Mouse (Mus musculus) gastrocnemius, adult 18-20 months (tissue): ENCODE results near the gene Rasal2. TPM values are rescaled to one million over a fixed set of nuclear protein-coding genes. Genes with fewer than 3 reads are reported as not detected.
A peak's percentile ranks its signal among the peaks of the same experiment; 100 is the strongest.

ENCODE experiments used
- DNase-seq: peaks from one replicate; pipeline ENCODE4 v3.0.0; 2021; ENCODE audit warnings: low spot score
- long read RNA-seq, 2 experiments: library from polyadenylated mRNA; stranded (forward); transcript quantifications; one replicate each; pipeline ENCODE4 v2.0.0; 2021
- total RNA-seq, 2 experiments: library from RNA; stranded (reverse); gene quantifications; 2 replicates each; pipeline ENCODE4 v1.2.3; 2021

Rasal2 gene
- 1 to 10 TPM; 5.6 to 6.5 TPM for total RNA-seq
- long read RNA-seq, experiment 1, partial matches to known transcripts = 2 of 2 reads
- long read RNA-seq, experiment 1, other reads (novel, unspliced or antisense) = 0 of 2 reads
- long read RNA-seq, experiment 2, partial matches to known transcripts = 0 of 2 reads
- long read RNA-seq, experiment 2, other reads (novel, unspliced or antisense) = 2 of 2 reads

DNA sequence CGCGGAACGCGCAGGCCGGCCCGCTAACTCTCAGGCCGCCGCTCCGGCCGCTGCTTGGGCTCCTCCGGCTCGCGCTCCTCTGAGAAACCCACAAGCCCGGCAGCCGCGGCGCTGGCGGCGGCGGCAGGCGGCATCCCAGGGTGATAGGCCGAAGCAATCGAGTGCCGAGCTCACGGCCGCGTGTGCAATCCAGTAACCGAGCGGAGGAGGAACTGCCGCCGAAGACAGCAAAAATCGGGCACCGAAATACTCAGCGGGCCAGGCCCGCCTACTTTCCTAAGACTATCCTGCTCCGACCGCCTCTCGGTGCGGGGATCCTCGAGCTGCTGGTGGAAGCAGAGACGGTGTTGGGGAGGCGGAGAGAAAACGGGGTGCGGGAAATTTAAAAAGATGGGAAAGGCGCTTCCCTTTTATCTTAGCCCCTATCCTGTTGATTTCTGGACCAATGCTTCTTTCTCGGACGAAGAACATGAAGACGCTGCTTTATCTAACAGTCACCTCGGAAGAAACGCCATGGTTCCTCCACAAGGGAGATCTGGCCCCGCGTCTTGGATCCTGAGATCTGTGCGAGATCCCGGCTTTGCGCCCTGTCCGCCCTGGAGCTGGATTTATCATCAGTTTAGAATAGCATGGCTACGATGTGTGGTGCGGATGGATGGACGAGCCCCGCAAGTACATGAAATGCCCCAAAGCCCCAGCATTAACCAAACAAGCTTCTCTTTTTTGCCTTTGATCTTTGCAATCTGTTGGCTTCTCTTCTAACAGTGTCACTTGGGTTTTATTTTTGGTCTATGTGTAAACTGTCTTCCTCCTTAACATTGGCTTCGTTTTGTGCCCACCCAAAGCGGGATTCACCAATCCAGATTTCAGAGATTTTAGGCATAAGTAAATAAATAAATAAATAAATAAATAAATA, at the start of gene Rasal2:
Gene Rasal2, minus strand, starts transcription at position 142 of the 916 bp plus-strand sequence.
- peak; percentile 95 for DNase-seq

DNA sequence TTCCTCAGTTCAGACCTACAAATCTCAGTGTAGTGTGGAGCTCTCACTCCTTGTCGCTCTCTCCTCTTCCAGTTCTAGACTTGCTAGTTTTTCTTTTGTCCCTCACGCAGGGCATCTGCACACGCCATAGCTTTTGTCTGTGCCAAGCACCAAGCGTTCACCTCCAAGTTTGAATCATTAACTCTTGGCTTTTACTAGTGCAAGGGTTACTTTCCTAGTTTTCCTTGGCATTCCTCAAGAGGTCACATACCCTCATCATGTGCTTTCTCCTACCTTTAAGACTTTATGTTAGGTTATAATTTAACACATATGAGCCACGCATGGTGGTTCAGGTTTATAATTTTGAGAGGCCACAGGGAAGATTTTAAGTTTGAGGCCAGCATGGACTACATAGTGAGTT, 48.9 kb upstream of the Rasal2 start:
- no peak for DNase-seq

DNA sequence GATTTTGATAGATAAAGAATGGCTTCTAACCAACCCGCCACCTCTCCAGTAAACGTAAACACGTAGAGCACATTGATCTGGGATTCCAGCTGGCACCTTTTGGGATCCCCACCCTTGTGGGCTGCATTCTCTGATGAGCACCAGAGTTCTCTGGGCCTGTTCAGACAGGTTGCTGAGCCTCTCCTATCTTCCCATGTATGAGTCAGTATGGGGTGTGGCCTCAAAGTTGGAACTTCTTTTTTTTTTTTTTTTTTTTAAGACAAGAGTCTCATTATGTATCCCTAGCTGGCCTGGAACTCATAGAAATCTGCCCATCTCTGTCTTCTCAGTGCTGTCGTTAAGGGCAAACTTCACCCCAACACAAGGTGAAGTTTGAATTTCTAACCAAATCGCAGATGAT, 47.5 kb upstream of the Rasal2 start:
- DNase-seq = no peak

DNA sequence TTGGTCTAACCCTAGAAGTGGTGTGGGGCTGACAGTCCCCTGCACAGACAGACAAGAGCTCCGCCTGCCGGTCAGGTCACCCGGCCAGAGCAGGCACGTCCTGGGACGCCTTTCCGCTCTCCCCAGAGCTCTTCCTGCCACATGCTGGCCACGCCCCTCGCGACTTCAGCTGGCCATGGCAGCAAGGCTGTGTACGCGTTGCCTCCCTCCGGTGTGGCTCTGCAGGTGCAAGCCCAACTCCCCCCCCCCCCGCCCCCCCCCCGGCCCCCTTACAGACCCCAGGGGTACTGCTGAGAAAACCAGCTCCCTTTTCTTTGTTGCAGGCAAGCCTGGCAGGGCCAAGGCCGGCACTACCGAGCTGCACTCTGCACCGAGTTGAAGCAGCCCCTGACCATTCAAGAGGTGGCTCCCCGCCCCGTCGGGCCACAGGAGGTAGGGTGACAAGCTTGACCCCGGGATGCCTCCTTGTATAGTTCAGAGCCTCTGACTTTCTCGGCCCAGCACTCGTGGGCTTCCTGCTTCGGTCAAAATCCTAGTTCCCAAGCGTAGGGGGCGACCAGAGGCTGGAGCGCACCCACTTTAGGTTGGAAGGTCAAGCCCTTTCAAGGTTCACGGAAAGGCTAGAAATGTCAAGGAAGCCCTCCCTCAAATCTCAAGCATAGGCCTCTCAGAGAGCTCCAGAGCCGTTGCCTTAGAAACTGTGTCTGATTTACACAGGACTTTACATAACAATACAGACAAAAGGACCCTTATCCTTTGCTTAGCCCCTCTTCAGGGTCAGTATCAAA, 46.2 kb upstream of the Rasal2 start, which contains the start of gene Cryzl2:
Gene Cryzl2, plus strand, starts transcription at position 157 of the 788 bp plus-strand sequence.
- DNase-seq = peak; percentile 70

DNA sequence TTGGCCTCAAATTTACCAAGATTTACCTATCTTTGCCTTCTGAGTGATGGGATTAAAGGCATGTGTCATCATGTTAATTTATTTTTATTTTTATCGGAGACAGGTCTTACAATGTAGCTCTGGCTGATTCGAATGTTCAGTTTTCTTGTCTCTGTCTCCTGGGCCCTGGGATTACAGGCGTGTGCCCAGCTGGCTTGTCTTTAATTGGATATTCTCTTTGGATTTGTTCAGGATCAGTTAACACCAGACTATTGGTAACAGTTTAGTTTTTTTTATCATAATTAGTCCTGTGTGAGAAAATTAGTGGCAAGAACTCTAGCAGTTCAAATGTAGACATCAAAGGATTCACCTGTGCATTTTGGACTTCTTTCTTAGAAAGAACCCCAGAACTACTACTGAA, 45.4 kb upstream of the Rasal2 start:
- DNase-seq = no peak

DNA sequence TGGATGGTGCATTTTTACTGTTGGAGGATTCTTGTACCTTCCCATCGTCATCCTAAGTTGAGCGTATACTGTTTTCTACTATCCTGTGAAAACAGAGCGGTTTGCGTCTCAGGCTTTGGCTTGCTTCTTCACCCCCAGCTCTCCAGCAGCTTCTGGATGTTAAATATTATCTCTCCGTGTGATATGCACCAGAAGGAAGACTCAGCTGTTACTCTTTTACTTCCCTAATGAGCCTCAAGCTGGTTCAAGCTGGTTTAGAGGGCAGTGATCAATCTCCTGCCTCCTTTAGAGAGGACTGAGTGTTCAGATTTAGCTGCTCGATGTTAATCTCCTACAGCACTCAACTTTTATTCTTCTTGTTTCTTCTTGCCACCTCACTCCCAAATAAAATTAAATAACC, 42.5 kb upstream of the Rasal2 start:
- no peak for DNase-seq

DNA sequence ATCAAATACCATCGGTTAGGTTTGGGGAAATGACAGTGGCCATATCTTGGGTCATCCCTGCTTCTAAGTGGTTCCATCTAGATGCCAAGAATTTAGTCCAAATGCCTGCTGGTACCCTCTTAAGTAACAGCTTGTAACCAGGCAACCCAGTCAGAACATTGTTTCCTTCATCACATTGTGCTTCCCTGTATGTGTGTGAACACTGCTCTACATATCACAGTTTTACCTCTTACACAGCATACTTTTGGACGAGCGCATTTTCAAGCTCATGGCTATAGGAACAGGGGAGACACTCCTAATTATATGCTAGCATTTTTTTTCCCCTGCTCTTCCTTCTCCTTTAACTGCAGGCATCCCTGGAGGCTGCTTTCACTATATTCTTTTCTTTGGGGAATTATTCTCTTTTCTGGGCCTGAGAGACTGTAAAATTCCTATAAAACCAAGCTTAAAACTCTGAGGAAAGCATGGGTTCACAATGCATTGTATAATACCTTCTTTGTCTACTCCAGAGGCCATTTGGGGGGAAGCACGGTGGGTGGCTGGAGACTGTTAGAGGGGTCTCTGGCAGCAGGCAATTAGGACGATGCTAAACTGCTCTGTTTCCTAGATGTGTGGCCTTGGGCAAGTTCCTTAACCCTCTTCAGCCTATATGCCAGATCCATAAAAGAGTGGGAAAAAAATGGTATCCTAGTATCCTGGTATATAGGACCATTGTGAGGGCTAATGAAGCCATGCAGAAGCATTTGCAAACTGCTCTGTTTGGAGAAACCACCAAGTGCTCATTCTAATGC, 40.6 kb upstream of the Rasal2 start:
- DNase-seq = no peak

DNA sequence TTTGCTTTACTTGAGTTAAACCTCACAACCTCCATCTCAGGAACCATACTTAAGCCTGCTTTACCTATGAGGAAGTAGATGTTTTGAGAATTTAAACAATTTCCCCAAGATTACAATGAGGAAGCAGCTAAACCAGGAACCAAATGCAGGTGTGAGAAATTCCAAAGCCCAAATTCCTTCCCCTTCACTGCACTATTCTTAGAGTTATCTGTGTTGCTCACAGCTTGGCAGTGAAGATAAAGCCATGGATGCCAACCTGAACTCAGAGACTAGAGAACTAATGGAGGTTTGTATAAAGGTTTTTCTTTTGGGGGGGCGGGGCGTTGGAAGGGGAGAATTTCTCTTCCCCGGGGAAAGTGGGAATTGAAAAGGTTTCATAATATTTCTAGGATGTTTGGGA, 39.9 kb upstream of the Rasal2 start:
- DNase-seq = no peak

DNA sequence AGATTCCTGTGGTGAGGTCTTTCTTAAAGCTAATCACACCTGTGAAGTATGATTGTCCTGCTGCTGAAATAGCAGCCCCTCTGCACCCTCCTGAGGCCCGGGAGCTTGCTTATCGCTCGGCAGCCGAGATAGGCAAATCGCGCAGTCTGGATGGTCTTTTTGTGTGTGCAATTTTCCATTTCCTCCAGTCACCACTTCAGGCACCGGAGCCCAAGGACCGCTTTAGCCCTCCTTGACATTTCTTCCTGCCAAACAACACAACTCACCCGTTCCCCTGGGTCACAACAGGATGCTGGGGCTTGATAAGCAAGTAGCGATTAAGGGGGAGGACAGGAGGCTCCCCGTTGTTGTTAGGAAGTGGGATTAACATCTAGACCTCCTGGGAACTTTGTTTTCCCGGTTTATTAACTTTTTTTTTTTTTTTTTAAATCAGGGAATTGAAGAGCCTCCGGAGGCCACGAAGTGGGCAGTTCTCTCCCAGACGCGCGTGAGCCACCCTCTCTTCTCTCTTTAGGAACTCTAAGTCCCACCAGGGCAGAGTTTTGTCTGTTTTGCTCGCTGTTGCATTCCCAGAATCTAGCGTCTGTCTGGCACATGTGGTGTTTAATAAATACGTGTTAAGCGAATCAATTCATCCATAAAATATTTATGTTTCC, 37.7 kb upstream of the Rasal2 start:
- peak; percentile 29 for DNase-seq

DNA sequence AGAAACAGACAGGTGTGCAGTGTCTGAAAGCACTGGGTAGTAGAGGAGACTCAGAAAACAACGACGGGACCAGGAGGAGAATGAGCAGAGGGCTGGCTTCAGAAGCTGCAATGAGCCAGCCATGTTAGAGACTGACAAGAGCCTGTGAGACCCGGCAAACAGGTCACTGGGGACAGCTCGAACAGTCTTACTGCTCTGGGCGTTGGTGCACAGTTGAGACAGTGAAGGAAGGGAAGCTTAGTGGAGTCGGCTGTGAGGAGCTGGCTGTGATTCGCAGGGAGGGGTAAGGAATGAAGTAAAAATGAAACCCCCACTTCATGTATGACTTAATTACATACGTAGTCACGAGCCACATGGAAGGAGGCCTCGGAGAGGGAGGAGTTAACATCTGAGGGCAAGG, 37.1 kb upstream of the Rasal2 start:
- peak; percentile 17 for DNase-seq

DNA sequence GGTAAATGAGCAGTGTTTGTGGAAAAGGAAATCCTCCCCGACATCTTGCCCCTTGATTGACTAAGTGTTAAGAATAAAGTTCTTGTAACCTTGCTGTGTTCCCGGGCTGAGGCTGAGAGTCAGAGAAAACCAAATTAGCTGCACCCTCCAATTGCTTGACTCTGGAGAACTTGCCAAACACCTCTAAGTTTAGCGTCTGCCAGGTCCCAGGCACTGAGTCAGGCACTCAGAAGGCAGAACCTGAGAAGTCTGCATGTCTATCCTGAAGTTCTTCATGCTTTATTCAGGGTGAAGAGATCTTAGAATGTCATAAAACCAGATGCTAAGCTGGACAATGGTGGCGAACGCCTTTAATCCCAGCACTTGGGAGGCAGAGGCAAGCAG, 36.4 kb upstream of the Rasal2 start:
- DNase-seq = peak; percentile 44

DNA sequence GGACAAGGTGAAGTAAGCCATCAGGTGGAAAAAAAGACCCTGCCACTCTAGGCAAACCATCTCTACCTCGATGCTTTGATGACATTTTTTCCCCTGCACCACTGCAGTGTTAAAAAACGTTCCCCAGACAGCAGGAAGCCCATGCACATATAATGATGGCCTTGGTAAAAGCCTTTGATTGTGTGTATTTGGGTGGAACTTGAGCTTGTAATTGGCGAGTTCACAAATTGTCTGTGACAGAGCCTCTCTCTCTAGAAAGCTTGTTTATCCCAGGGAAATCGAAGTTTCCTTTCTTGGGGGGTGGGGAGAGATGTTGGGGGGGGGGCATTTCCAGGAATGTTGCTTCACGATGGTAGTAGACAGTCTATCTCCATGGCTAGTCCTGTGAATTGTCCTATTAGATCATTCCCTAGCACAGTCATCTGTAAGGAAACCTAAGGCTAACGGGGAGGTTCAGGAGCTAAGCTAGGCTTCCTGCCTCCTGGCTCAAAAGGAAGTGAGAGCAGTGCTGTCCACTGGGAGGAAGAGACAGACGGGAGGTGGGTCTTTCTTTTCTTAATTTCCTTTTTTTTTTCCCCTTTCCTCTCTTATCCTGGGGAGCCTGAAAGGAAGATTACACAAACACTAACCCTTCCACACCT, 35.9 kb upstream of the Rasal2 start:
- DNase-seq = no peak

DNA sequence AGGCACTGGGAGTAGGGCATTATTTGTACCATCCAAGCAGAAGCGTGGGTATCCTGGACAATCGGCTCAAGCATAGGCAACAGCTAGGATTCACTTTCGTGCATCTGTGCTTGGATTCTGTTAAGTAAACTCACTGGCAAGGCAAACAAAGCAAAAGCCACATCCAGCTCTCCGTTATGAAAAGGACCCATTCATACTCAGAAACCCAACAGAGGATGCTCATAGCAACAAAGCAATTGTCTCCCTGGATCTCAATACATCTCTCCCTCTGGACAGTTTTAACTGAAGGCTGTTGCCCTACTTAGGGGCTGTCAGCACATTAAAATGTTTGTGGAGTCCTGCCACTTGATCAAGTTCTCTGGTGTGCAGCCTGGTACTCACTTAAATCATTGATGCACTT, 34.7 kb upstream of the Rasal2 start:
- DNase-seq = no peak

DNA sequence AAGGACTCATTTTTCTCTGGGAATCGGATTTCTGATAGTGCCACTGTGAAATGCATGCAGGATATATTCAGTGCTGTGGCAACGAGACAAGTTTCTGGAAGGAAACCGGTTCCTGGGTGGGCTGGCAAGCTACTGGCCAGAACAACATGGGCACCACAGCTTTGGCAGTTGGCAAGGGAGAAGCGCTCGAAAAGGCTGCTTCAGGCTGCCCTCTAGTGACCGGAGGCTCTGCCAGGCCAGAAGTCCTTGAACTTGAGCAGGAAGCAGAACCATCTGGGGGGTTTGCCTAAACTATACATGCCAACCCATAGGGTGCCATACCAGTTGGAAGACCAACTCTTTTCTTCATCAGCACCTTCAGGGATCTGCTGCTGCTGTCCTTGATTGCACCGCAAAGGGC, 33.9 kb upstream of the Rasal2 start:
- DNase-seq = peak; percentile 65

DNA sequence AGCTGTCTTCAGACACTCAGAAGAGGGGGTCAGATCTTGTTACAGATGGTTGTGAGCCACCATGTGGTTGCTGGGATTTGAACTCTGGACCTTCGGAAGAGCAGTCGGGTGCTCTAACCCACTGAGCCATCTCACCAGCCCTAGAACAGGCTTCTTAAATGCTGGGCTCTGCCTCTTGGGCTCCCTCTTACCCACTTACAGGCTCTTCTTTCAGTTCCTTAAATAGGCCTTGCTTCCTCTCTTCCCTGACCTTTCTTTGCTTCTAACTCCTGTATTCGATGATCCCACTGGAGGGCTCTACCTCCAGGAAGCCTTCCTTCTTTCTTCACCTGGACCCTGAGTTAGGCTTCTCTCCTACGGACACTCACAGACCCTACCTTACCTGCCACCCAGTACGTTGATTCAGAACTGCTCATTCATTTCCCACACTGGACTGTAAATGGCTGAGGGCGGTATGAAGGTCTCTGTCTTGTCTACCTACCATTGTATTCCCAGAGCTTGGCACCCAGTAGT, 33.1 kb upstream of the Rasal2 start:
- DNase-seq = no peak

DNA sequence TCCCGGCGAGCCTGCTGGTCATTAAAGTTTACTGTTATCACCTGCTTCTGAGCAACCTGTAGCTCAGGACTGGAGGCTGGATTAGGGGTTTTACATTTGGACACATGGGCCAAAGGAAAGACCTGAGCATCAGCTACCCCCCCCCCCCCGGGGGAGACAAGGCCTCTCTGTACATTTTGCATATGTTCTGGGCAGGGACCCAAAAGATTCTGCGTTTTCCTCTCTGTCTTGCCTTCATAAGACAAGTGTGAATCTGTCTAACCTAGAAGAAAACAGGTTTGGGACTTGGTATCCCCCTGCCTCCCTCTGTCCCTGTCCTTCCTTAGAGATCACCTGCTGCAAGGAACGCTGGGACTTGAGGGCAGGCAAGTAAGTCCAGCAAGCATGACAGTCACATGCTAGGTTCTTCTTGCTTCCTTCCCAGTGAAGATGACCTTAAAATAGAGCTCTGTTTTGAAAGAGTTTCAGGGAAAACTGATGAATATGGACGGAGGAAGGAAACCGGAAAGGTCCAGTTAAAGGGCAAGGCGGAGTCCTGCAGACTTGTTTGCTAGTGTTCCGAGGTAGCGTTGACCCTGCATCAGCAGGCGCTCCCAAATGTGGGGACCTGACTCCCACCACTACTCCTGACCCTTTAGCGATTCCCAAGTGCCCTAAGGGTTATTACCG, 32.4 kb upstream of the Rasal2 start:
- no peak for DNase-seq

DNA sequence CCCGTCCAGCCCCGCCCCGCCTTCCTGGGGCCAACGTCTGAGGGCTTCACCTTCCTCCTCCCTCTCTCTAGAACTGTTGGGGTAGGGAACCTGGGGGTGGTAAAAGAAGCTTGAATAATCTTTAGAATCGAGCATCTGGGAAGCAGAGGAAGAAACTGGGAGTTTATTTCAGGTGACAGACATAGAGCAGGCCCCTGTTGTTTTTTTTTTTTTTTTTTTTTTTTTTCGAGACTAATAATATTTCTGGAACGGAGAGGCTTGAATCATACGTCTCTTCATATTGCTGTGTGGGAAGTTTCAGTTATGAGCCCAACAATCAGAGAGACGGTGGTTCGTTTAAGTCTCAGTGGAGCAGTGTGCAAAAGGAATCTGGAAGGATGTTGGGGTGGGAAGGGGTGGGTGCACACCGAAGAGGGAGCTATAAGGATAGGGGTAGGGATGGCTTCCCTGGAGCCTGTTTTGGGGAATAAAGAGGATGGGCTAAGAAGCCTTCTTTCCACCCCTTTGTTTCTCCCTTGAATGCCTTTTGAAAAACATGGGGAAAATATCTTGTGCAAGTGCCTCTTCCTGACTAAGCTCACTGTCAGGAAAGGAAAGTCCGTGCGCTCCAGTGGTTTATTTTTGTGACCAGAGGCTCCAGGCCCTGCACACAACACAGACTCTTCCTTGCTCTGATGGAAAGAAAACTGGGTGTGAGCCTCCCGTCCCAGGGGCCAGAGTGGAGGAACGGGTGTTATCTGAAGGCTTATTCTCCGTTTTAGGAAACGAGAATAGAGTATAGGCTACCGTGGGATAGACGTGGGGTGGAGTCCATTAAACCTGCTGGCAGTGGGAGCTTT, 31.5 kb upstream of the Rasal2 start:
- DNase-seq = no peak

DNA sequence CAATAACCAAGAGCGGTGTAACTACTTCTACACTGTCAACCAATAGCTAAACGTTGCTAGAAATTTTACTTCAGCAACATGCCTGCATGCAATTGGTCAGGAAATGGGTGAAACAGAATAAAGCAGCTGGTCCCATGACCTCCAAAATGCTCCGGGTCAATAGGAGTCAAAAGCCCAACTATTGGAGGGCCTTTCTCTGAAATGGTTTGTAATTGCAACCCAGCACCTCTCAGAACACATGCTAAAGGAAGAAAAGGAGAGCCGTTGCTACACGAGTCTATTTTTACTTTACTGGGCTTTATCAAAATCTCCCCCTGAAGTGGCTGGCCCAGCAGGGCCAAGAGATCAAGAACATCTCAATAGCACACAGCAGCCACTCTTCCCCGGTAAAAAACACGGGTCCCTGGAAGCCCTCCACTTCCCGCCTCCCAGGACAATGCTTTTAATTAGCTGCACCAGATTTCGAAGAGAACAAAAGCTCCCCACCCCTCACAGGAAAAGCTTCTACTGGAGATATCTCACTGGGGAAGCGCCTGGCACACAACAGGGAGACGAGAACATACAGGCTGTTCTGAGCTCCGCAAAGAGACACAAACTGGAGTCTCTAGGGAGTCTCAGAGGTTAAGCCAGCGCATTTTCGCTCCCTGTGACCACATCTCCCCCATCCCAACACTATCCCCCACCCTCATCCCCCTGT, 30.8 kb upstream of the Rasal2 start:
- DNase-seq = peak; percentile 36
